Mouse (Mus musculus): ENCODE data around the gene Sohlh1.

DNA sequence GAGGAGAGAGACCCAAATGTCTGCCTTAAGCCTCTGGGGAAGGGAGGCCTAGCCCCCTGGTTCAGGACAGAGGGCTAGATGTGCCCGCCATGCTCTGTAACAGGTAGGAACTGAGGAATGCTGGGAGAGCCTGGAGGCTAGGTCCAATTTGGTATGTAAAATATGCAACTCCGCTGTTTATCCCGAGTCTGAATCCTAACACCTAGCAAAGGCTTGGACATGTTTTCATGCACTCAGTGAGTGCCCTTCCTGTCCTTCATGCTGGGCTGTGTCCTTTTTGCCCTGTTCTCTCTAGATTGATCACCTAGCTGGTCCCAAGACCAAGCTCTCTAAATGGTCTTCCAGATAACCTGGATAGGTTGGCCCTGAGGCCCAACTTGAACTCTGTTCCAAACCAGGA, 12.8 kb upstream of the Sohlh1 start:
- TF ChIP-seq CTCF (IDR thresholded peaks at IDR 0.05; ENCODE audit: low read depth, low read length) (no peak), POLR2A (IDR thresholded peaks at IDR 0.05; ENCODE audit: borderline replicate concordance, low read depth, low read length) (no peak)

Data from bone marrow macrophage, adult 2 months (primary cell).